Mouse (Mus musculus): ENCODE data around the gene Cep41.

- TF ChIP-seq CTCF (IDR thresholded peaks at IDR 0.05; ENCODE audit: low read depth) = no peak
- TF ChIP-seq EP300 (IDR thresholded peaks at IDR 0.05; ENCODE audit: low read depth) = no peak
These were observed 6.4 kb downstream of the Cep41 start for GRCm38 (mm10) chr6:30687198-30687597.
